Mouse (Mus musculus): ENCODE data around the gene Btg3.

Gene Btg3

GRCm38 (mm10) chr16:78346662-78347327 lies 30.2 kb downstream of the Btg3 start:
- no peak for DNase-seq (ENCODE audit: low read depth, low spot score)

GRCm38 (mm10) chr16:78343792-78344191 lies 33.2 kb downstream of the Btg3 start:
- DNase-seq (ENCODE audit: low read depth, low spot score), result no peak

GRCm38 (mm10) chr16:78342767-78343166 lies 34.2 kb downstream of the Btg3 start:
- DNase-seq (ENCODE audit: low read depth, low spot score), result no peak

DNA sequence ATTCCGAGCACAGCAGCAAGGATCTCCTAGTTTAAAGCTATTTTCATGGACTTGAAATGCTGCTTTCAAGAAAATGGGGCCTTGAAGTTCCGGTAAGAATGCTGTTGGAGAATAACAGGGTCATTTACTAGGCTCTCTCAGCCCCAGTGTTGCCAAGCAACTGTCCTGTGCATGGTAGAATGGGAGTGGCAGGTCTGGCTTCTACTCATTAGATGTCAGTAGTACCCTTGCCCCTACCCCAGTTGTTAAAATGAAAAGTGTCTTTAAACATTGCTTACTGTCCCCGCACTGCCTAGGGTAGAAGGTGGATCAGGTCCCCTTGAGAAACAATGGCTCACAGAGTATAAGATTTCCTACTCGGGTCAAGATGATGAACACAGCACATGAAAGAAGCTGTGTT lies 35.6 kb downstream of the Btg3 start:
- DNase-seq (ENCODE audit: low read depth, low spot score), result no peak

- DNase-seq (ENCODE audit: low read depth, low spot score), result no peak
Observed at GRCm38 (mm10) chr16:78337226-78337625, 39.8 kb downstream of the Btg3 start.

GRCm38 (mm10) chr16:78327999-78328398 lies 49.0 kb downstream of the Btg3 start:
- DNase-seq (ENCODE audit: low read depth, low spot score), result no peak

- no peak for DNase-seq (ENCODE audit: low read depth, low spot score)
Observed at GRCm38 (mm10) chr16:78327562-78327961, 49.4 kb downstream of the Btg3 start.

DNA sequence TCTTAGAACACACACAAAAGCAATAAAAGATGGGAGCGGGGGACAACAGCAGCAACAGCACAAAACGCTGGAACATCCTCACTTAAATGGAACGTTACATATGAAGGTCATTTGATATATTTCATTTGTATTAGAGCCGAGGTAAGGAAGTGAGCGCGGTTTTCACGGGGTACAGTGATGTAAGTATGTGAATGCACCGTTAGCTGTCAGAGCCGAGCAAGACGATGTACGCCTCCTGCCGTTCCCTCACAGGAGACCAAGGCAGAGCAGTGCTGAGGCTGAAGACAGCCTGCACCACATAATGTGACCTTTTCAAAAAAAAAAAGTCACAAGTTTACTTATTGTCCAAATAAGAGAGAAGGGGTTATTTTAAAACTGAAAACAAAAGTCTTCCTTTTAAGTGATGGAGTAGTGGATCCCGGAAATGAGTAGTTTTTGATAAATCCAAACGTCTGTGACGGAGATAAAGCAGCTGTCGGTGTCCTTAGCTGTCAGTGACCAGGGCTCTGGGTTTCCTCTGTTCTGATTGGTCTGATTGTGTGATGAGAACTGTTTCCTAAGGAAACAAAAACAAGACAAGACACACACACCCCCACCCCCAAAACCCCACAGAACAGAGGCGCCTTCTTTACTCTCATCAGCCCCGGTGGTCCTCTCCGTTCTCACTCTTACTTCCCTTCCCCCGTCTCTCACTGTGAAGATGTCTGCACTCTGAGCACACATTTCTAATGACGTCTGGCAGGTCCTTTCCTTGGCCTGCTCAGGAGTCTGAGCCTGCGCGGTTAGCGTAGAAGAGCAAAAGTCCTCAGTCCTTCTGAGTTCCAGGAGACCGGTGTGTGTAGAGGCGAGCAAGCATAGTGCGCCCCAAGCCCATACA lies 50.8 kb downstream of the Btg3 start:
- DNase-seq (ENCODE audit: low read depth, low spot score), result no peak

DNA sequence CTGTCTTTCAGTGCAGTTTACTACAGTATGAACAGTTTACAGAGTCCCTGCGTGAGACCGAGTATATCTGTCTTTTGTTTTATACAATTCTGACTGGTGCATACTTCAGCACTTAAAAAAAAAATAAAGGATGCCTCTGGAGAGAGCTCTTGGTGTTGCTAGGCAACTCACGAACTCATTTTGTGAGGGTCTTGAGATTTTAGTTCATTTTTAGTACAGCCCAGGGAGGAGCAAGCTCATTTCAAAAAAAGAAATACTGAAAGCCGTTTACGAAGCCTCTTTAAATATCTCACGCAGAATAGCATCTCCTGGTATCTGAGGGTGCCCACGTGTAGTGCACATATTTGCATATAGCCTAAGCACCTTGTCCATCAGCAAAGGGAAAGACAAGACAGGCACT lies 54.9 kb downstream of the Btg3 start:
- DNase-seq (ENCODE audit: low read depth, low spot score), result no peak

- no peak for DNase-seq (ENCODE audit: low read depth, low spot score)
Observed at GRCm38 (mm10) chr16:78321559-78321958, 55.4 kb downstream of the Btg3 start.

GRCm38 (mm10) chr16:78319711-78320110 lies 57.3 kb downstream of the Btg3 start:
- DNase-seq (ENCODE audit: low read depth, low spot score), result no peak

GRCm38 (mm10) chr16:78317960-78318359 lies 59.0 kb downstream of the Btg3 start:
- DNase-seq (ENCODE audit: low read depth, low spot score), result no peak

GRCm38 (mm10) chr16:78316849-78317248 lies 60.1 kb downstream of the Btg3 start:
- DNase-seq (ENCODE audit: low read depth, low spot score), result peak; percentile 46

- DNase-seq (ENCODE audit: low read depth, low spot score), result no peak
Observed at GRCm38 (mm10) chr16:78314026-78314425, 63.0 kb downstream of the Btg3 start.

GRCm38 (mm10) chr16:78313135-78313887 lies 63.7 kb downstream of the Btg3 start:
- DNase-seq (ENCODE audit: low read depth, low spot score), result peak; percentile 1

- no peak for DNase-seq (ENCODE audit: low read depth, low spot score)
Observed at GRCm38 (mm10) chr16:78309258-78309657, 67.7 kb downstream of the Btg3 start.

GRCm38 (mm10) chr16:78307476-78308192 lies 69.4 kb downstream of the Btg3 start:
- DNase-seq (ENCODE audit: low read depth, low spot score), result no peak

- no peak for DNase-seq (ENCODE audit: low read depth, low spot score)
Observed at GRCm38 (mm10) chr16:78306606-78307005, 70.4 kb downstream of the Btg3 start.

DNA sequence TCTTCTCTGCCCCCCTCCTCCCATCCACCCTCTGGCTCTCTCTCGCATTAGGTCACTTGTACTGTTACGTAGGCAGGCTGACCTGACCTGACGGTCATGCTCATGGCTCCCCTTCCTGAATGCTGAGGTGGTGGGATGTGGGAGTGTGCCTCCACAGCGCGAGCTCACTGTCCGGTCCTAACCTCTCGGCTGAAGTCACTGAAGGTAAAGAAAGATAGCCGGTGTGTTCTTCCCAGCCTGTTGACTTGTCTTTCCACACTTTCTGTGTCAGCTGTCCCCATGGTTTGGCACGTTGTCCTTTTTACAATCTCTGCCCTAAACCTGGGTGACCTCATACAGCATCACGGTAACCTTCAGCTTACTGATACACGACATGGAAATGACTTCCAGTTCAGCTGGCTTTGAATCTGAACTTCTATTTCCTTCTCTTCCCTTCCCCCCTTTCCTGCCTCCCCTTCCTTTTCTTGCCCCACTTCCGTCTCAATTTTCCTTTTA lies 71.3 kb downstream of the Btg3 start:
- no peak for DNase-seq (ENCODE audit: low read depth, low spot score)

DNA sequence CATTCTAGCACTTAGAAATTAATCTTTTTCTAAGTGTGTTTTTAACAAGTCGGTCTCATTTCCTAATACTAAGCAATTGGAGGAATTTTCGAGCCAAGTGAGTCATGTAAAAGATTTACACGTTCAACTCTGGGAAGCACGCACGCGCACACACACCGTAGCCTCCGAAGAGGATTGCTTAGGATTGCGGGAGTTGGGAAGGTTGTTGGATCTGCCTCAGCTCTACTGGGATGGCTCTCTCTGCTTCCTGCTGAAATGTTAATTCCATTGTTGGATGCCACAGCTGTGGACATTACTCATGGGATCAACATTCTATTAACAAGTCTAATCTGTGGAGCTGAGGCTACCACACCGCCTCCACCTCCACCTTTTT lies 74.3 kb downstream of the Btg3 start:
- no peak for DNase-seq (ENCODE audit: low read depth, low spot score)

DNA sequence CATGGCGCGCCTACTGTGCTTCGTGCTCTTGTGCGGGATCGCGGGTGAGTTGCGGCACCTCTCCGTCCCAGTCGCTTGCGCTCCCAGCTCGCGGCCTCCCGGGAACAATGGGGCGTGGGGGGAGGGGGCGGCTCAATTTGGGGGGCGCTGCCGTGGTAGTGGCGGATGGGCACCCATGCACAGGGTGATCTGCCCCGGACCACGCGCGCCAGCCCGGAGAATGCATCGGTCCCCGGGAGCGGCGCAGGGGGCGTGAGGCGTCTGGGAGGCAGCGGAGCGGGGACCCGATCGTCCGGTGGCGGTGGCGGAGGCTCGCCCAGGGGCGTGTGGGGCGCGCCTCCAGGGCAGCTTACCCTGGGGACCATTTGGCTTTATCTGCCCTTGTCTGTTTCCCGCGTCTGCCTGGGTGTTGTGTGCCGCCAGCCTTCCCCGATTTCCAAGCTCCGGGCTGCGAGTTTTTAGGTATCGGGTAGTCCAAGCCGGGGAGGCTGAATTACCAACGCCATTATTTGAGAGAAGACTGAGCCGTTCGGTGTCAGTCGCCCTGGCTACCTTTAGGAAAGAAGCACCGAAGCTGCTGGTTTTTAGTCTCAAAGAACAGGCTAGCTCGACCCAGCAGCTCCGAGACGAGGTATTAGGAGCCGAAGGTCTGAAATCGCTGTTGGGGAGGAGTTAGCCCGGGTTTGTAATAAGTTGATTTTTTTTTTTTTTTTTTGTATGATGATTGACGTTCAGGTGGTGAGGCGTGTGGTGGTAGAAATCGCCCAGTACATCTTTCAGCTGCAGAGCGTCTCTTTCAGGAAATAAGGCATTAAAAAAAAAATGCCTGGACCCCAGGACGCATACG lies 74.9 kb downstream of the Btg3 start:
- DNase-seq (ENCODE audit: low read depth, low spot score), result no peak

Measured in retina, adult 2 months (tissue).